Mouse (Mus musculus) CH12.LX (cell line): ENCODE results near the gene Iqcc.

Experiments used
- ETS1 ChIP-seq: conservative IDR thresholded peaks from 2 replicates; pipeline ENCODE4 v1.6.1; 2012; ENCODE audit warnings: low read depth, mild to moderate bottlenecking, inconsistent platforms, low read length, improper control_type of control experiment, moderate library complexity
- MEF2A ChIP-seq: IDR thresholded peaks from 2 replicates; pipeline ENCODE4 v1.6.1; 2014; ENCODE audit warnings: low read depth, mild to moderate bottlenecking, inconsistent platforms, low read length, improper control_type of control experiment, borderline replicate concordance
- NELFE ChIP-seq: IDR thresholded peaks from 2 replicates; pipeline ENCODE4 v1.6.1; 2011; ENCODE audit warnings: low read depth, low read length, improper control_type of control experiment
- POLR2A ChIP-seq: IDR thresholded peaks from 2 replicates; pipeline ENCODE4 v1.6.1; 2011; ENCODE audit warnings: low read depth, mild to moderate bottlenecking, improper control_type of control experiment, low read length
- SMC3 ChIP-seq: IDR thresholded peaks from 2 replicates; pipeline ENCODE4 v1.6.1; 2011; ENCODE audit warnings: low read depth, low read length, improper control_type of control experiment
- TCF12 ChIP-seq: IDR thresholded peaks from 2 replicates; pipeline ENCODE4 v1.6.1; 2014; ENCODE audit warnings: low read depth, mild to moderate bottlenecking, inconsistent platforms, low read length, improper control_type of control experiment
- USF2 ChIP-seq: conservative IDR thresholded peaks from 2 replicates; pipeline ENCODE4 v1.6.1; 2011; ENCODE audit warnings: low read depth, low read length, improper control_type of control experiment

DNA sequence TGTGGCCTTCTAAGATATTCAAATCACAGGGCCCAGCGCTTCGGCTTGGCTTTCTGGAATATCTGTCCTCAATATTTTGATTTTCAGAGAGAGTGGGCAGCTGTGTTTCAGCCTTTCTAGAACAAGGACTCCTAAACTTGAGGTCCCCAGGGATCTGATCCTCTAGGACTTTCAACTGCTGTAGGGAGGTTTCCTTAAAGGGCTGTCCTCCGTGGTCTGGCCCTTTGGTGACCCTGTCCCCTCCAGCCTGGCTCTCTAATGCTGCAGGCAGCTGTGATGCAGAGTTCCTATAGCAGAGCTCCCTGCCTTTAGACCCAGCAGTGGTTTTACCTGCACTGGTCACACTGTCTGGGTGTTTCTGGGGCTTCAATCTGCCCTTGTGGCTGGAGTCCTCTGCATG lies 2.3 kb downstream of the Iqcc start:
- TF ChIP-seq USF2, result no peak
- no peak for TF ChIP-seq POLR2A
- TF ChIP-seq ETS1, result no peak
- no peak for TF ChIP-seq NELFE
- no peak for TF ChIP-seq SMC3
- no peak for TF ChIP-seq TCF12
- TF ChIP-seq MEF2A, result no peak
